Mouse (Mus musculus) olfactory bulb, adult 2 months (tissue): ENCODE results near the gene St3gal4.

Experiments
- CTCF ChIP-seq: fragments of 200-500 bp; IDR thresholded peaks from 2 replicates; pipeline ENCODE4 v1.5.1; 2012; ENCODE audit warnings: low read depth, mild to moderate bottlenecking, low read length, moderate library complexity; ENCODE audit not compliant: insufficient read depth
- POLR2A ChIP-seq: fragments of 200-500 bp; IDR thresholded peaks from 2 replicates; pipeline ENCODE4 v1.6.1; 2012; ENCODE audit warnings: mild to moderate bottlenecking, low read depth, low read length, moderate library complexity; ENCODE audit not compliant: insufficient read depth

DNA sequence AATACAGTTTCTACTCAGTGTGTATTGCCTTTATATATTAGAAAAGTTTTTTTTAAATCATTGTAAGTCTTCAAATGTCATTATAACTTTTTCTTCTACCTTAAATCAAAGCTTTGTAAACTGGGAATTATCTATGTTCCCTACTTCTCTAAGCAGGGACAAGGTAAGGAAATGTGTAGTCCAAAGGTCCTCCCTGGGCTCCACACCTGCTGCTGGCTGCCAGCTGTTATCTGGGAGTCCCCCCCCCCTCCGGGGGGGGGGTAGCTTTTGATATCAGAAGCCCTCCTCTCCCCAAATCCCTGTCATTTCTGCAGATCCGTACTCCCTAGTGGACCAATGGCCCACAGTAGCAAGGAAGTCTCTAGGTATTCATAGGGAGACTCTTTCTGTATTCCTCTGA lies 13.6 kb downstream of the St3gal4 start:
- TF ChIP-seq CTCF (no peak), POLR2A (no peak)
